Mouse (Mus musculus) neural tube, embryonic 13.5 days (tissue): Measurements from ENCODE around the gene Jakmip3. TPM values are rescaled to one million over a fixed set of nuclear protein-coding genes. Genes with fewer than 3 reads are reported as not detected.

Experiments
- ATAC-seq: fragments of 200-750 bp; cut with Nextera tagmentation; 2 replicates; pipeline ENCODE4 v1.8.0; 2017; ENCODE audit warnings: low read depth, mild to moderate bottlenecking, moderate TSS enrichment, moderate library complexity
- H3K27ac ChIP-seq: fragments of 300-500 bp; sonication (generic); replicated peaks from 2 replicates; pipeline ENCODE4 v1.5.1; 2015; ENCODE audit warnings: moderate library complexity, mild to moderate bottlenecking, inconsistent platforms
- H3K27me3 ChIP-seq: fragments of 300-500 bp; sonication (generic); 2 replicates; pipeline ENCODE4 v1.6.1; 2015; ENCODE audit warnings: mild to moderate bottlenecking, inconsistent platforms
- H3K36me3 ChIP-seq: fragments of 300-500 bp; sonication (generic); 2 replicates; pipeline ENCODE4 v1.6.1; 2015; ENCODE audit warnings: mild to moderate bottlenecking, inconsistent platforms
- H3K4me1 ChIP-seq: fragments of 300-500 bp; sonication (generic); replicated peaks from 2 replicates; pipeline ENCODE4 v1.6.1; 2015; ENCODE audit warnings: inconsistent platforms
- H3K4me2 ChIP-seq: fragments of 300-500 bp; sonication (generic); 2 replicates; pipeline ENCODE4 v1.6.1; 2015; ENCODE audit warnings: inconsistent platforms, mild to moderate bottlenecking, moderate library complexity
- H3K4me3 ChIP-seq: fragments of 300-500 bp; sonication (generic); 2 replicates; pipeline ENCODE4 v1.5.1; 2015; ENCODE audit warnings: mild to moderate bottlenecking, inconsistent platforms
- H3K9ac ChIP-seq: fragments of 300-500 bp; sonication (generic); 2 replicates; pipeline ENCODE4 v1.6.1; 2015; ENCODE audit warnings: moderate library complexity, mild to moderate bottlenecking, inconsistent platforms
- H3K9me3 ChIP-seq: fragments of 300-500 bp; sonication (generic); 2 replicates; pipeline ENCODE4 v1.6.1; 2016; ENCODE audit warnings: inconsistent platforms
- WGBS: fragments of 180-500 bp; shearing (Covaris S2); methylation state at CpG from one replicate; pipeline ENCODE4 v1.1.7; 2015; 5-methylcytosine and 5-hydroxymethylcytosine counted together
- polyA plus RNA-seq: library from polyadenylated mRNA; unstranded; fragments of >200 nt; fragmentation: Nextera tagmentation; extraction: Ambion mirVana; gene quantifications from 2 replicates; pipeline ENCODE4 v1.2.1, GENCODE M21; 2015

Gene Jakmip3
- polyA plus RNA-seq, 1 experiment from 2014 or later = 5.1 TPM

DNA sequence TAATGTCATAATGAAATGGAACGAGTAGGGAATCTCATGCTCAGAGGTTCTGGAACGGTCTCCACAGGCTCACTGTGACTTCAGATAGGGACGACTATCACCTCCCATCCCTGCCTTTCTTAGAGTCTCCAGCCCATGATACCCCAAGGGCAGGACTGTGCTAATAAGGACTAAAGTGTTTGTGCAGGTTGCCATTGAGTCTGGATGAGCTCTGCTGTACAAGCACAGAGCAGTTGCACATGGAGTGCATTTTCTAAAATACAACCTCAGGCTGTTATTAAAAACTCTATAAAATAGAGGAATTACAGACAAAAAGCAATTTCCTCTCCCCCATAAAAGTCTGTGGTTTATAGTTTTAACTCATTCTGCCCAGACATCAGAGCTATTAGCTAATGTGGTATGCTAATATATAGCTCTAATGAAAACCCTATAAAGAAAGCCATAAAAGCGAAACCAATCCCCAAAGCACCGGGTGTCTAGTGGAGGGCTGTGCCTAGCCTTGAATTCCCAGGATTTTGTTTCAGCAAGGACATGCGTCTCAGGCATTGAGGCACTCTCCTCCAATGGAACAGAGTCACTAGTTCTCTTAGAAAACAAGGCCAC lies 72.3 kb downstream of the Jakmip3 start:
- Histone ChIP-seq H3K9me3 (no peaks in the 10 kb centered on the region), H3K4me1 (peaks cover 46% of the 10 kb centered on the region), H3K27me3 (no peaks in the 10 kb centered on the region), H3K27ac (peak overlapping the region; percentile 90), H3K4me3 (no peak overlapping the region), H3K9ac (no peak overlapping the region), H3K4me2 (no peak overlapping the region), H3K36me3 (no peaks in the 10 kb centered on the region)
- peak; percentile 80 for ATAC-seq
- 36% methylated on average over 6 of the region's 6 CpGs for WGBS

DNA sequence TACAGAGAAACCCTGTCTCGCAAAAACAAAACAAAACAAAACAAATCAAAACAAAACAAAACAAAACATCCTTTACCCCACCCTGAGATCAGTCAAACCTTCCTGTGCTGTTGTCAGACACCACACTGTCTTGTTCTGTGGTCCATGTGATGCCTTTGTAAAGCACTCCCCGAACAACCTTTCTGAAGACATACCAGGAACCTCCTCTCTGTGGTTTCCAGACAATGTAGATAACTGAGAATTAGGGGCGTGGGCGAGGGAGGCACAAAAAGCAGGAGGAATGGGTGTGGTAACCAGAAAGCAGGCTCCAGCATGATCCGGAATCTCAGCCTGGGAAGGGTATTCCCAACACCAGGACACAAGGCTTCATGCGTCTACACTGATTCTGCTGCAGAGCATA lies 74.6 kb downstream of the Jakmip3 start:
- Histone ChIP-seq H3K4me1 (peaks cover 30% of the 10 kb centered on the region), H3K9me3 (no peaks in the 10 kb centered on the region), H3K27ac (no peak overlapping the region), H3K36me3 (no peaks in the 10 kb centered on the region), H3K9ac (no peak overlapping the region), H3K27me3 (0 out of 2 replicates have a peak, but pooled peaks cover under 1% of the 10 kb centered on the region), H3K4me2 (no peak overlapping the region), H3K4me3 (no peak overlapping the region)
- 83% methylated on average over 6 of the region's 6 CpGs for WGBS
- no peak for ATAC-seq

DNA sequence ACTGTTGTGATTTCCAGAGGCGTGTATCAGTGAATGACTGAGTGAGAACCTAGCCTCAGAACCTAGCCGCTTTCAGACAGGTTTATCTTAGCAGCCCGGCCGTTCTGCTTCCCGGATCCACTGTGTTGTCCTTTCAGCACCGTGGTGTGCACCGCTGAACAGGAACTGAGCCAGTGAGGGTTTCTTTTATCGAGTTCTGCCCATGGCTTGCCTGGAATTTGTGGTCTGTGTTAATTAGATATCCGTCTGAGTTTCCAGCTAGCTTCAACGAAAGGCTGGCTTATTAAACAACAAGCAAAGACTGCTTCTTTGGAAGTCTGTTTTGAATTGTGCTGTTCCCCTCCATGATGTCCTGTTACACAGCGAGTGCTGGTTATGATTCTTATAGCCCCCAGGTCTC lies 75.8 kb downstream of the Jakmip3 start:
- H3K4me3 ChIP-seq = no peak overlapping the region
- H3K9me3 ChIP-seq = no peaks in the 10 kb centered on the region
- no peak for ATAC-seq
- H3K9ac ChIP-seq = no peak overlapping the region
- H3K4me1 ChIP-seq = peaks cover 32% of the 10 kb centered on the region
- no peak overlapping the region for H3K4me2 ChIP-seq
- H3K27ac ChIP-seq = peak overlapping the region; percentile 49; the same call in 1 of the 2 replicates
- no peaks in the 10 kb centered on the region for H3K36me3 ChIP-seq
- H3K27me3 ChIP-seq = 0 out of 2 replicates have a peak, but pooled peaks cover 3% of the 10 kb centered on the region
- WGBS = 67% methylated on average over 11 of the region's 11 CpGs

DNA sequence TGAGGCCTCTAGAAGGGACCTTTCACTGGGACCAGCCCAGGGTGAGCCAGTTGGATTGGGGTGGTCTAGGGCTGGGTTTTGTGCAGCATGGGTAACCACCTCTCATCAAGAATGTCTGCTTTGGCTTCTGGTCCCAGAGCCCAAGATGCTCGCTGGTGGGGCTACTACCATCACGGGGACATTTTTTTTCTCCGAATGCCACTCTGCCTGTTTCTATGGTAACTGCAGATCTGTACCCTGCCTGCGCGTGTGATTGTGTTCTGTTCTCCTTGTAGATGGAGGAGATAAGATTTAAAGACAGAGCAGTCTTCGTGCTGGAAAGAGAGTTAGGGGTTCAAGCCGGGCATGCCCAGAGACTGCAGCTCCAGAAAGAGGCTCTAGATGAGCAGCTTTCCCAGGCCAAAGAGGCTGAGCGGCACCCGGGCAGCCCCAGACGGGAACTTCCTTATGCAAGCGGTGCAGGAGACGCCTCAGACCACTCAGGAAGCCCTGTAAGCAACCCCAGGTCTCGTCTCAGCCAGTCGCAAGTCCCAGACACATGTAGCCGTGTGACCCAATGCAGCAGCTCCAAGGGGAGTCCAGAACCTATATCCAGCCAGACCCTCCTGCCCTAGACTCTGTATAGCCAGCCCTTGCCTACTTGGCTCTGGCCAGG lies 76.8 kb downstream of the Jakmip3 start:
- no peak overlapping the region for H3K4me3 ChIP-seq

DNA sequence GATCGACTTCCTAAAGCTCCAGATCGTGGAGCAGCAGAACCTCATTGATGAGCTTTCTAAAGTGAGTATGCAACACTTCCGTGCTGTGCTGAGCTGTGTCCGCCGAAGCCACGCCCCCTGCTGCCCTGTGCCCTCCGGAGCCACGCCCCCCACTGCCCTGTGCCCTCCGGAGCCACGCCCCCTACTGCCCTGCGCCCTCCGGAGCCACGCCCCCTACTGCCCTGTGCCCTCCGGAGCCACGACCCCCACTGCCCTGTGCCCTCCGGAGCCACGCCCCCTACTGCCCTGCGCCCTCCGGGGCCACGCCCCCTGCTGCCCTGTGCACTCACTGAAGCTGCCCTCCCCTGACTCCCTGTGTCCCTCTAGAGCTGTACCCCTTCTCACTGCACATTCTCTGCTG lies 80.4 kb downstream of the Jakmip3 start:
- ATAC-seq = no peak
- Histone ChIP-seq H3K9me3 (no peaks in the 10 kb centered on the region), H3K4me2 (no peak overlapping the region), H3K36me3 (no peaks in the 10 kb centered on the region), H3K27ac (no peak overlapping the region), H3K4me1 (peaks cover 13% of the 10 kb centered on the region), H3K4me3 (no peak overlapping the region), H3K27me3 (0 out of 2 replicates have a peak, but pooled peaks cover 3% of the 10 kb centered on the region), H3K9ac (no peak overlapping the region)
- 7% methylated on average over 20 of the region's 20 CpGs for WGBS

More for the DNA sequence above, 76.8 kb downstream of the Jakmip3 start:
- no peak for ATAC-seq
- Histone ChIP-seq H3K4me1 (peaks cover 26% of the 10 kb centered on the region), H3K36me3 (no peaks in the 10 kb centered on the region), H3K9me3 (no peaks in the 10 kb centered on the region), H3K27ac (no peak overlapping the region), H3K4me2 (no peak overlapping the region), H3K27me3 (0 out of 2 replicates have a peak, but pooled peaks cover 3% of the 10 kb centered on the region), H3K9ac (no peak overlapping the region)
- WGBS = 66% methylated on average over 15 of the region's 15 CpGs

DNA sequence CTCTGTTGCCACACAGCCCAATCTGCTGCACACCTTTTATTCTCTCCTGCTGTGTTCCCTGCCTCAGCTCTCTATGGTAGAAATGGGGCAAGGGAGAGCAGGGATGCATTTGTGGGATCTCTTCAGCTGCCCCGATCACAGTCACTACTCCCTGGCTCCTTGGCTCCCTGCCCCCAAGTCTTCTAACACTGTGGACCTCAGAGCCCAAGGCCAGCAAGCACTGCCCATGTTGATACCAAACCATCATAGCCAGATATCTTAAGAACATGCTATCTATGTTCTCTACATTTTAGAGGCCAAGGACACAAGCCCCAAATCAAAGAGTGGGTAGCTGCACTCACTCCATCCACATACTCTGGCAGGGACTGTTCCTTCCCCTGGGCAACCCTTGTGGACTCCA lies 80.8 kb downstream of the Jakmip3 start:
- H3K4me1 ChIP-seq = peaks cover 8% of the 10 kb centered on the region
- no peaks in the 10 kb centered on the region for H3K9me3 ChIP-seq
- H3K27ac ChIP-seq = no peak overlapping the region
- no peak overlapping the region for H3K9ac ChIP-seq
- H3K4me3 ChIP-seq = no peak overlapping the region
- H3K4me2 ChIP-seq = no peak overlapping the region
- H3K36me3 ChIP-seq = no peaks in the 10 kb centered on the region
- no peak for ATAC-seq
- H3K27me3 ChIP-seq = 0 out of 2 replicates have a peak, but pooled peaks cover 3% of the 10 kb centered on the region
- WGBS = 65% methylated on average over 1 of the region's 1 CpGs

DNA sequence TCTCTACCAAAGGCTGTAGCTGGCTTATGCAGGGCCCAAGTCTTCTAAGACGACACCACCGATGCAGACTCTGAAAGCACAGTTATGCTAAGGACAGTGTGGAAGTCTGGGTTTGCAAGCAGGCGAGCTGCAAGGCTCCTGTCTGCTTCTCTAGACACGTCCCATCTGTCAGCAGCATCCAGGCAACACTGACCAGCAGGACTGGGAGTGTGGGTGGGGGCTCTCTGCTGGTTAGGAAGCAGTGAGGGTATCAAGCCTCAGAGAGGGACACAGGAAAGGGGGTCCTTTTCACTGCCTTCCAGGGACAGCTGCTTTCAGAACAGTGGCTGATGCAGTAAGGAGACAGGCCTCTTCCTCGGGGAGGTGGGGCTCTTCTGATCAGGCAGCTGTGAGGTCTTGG lies 86.6 kb downstream of the Jakmip3 start:
- Histone ChIP-seq H3K27ac (no peak overlapping the region), H3K4me1 (no peaks in the 10 kb centered on the region)
- no peak for ATAC-seq

DNA sequence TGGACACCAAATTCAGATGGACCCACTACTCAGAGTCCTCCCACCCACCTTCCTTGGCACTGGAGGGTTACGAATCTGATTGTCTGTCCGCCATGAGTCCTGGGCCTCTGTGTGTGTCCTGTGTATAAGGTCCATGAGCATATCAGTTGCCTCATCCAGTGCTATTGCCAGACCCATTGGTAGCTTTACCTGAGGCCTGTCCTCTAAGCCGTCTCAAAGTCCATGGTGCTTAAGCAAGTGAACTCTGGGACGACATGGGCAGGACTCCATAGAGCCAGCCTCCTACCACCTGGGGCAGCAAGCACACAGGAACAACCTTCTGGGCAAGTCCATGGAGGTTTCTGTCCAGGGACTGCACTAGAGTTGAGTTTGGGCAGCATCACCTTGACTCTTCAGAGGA lies 90.7 kb downstream of the Jakmip3 start:
- Histone ChIP-seq H3K36me3 (no peaks in the 10 kb centered on the region), H3K4me2 (no peak overlapping the region), H3K27ac (no peak overlapping the region), H3K4me3 (no peak overlapping the region), H3K4me1 (no peaks in the 10 kb centered on the region), H3K27me3 (no peaks in the 10 kb centered on the region), H3K9ac (no peak overlapping the region), H3K9me3 (no peaks in the 10 kb centered on the region)
- ATAC-seq = no peak
- WGBS = 92% methylated on average over 4 of the region's 4 CpGs

More for the DNA sequence above, 86.6 kb downstream of the Jakmip3 start:
- Histone ChIP-seq H3K9ac (no peak overlapping the region), H3K4me2 (no peak overlapping the region), H3K9me3 (no peaks in the 10 kb centered on the region), H3K4me3 (no peak overlapping the region), H3K27me3 (no peaks in the 10 kb centered on the region), H3K36me3 (no peaks in the 10 kb centered on the region)
- WGBS = 78% methylated on average over 5 of the region's 5 CpGs

DNA sequence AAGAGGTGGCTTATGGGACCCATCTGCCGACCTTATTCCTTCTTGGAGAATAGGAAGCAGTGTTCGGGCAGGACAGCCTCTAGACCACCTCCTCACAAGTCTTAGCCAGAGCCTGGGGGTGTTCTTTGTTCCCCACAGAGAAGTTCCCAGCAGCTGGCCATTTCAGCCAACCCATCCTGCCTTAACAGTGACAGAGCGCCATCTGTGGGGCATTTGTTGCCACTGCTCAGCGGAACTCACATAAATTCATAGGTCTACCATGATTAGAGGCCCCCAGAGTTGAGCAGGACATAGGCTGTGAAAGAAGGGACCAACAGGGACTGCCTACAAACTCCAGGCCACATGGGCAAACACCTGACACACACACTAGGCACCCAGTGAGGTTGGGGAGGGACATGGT lies 122.9 kb downstream of the Jakmip3 start:
- no peak for ATAC-seq
- H3K4me1 ChIP-seq = 0 out of 2 replicates have a peak, but pooled peaks cover under 1% of the 10 kb centered on the region
- H3K9me3 ChIP-seq = no peaks in the 10 kb centered on the region
- no peak overlapping the region for H3K27ac ChIP-seq
- no peak overlapping the region for H3K4me3 ChIP-seq
- peaks cover 5% of the 10 kb centered on the region; the same call in 1 of the 2 replicates for H3K27me3 ChIP-seq
- H3K36me3 ChIP-seq = no peaks in the 10 kb centered on the region
- H3K4me2 ChIP-seq = no peak overlapping the region
- no peak overlapping the region for H3K9ac ChIP-seq
- 52% methylated on average over 4 of the region's 4 CpGs for WGBS

DNA sequence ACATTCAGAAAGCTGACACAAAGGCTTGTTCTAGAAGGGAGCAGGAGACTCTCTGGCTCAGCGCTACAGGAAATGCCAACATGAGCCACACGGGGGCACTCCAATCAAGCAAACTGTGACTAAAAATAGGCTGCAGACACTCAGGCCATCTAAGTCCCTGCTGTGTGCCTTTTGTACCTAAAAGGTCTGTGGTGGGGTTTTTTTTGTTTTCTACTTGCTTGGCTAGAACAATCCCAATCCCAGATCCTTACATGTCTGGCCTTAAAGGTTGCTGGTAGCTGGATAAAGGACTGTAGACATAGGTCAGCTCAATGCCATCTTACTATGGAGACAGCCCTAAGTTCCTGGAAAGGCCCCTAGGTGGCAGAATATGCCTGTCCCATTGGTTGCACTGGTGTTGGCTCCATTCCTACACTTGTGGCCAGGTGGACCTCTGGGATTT lies 127.7 kb downstream of the Jakmip3 start:
- Histone ChIP-seq H3K9ac (0 out of 2 replicates have a peak overlapping the region, but pooled peaks have one; percentile 46), H3K36me3 (no peaks in the 10 kb centered on the region), H3K9me3 (no peaks in the 10 kb centered on the region), H3K27me3 (peaks cover 5% of the 10 kb centered on the region; the same call in 1 of the 2 replicates), H3K27ac (no peak overlapping the region), H3K4me3 (no peak overlapping the region), H3K4me1 (peaks cover 17% of the 10 kb centered on the region), H3K4me2 (no peak overlapping the region)
- whole genome bisulfite sequencing = 0% methylated on average over 2 of the region's 2 CpGs
- peak; percentile 82 for ATAC-seq

DNA sequence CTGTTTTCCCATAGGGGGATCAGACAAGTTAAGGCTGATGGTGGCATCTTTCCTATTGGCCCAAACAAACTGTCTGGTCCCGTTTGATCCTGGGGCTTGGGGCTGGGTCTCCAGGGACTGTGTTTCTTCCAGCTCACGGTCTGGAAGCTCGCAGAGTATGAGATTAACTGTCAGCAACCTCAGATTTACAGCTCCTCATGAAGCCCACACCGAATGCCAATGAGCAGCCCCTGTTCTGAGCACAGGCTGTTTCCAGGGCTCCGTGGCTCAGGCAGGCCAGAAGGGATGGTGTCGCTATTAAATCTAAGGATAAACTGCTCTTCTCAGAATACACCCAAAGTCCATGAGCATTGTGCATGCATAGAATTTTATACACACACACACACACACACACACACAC lies 133.7 kb downstream of the Jakmip3 start:
- Histone ChIP-seq H3K9ac (no peak overlapping the region), H3K4me1 (peaks cover 69% of the 10 kb centered on the region), H3K27ac (peak overlapping the region; percentile 96), H3K9me3 (no peaks in the 10 kb centered on the region), H3K4me2 (no peak overlapping the region), H3K27me3 (no peaks in the 10 kb centered on the region), H3K36me3 (no peaks in the 10 kb centered on the region), H3K4me3 (no peak overlapping the region)
- ATAC-seq = peak; percentile 57
- 4% methylated on average over 6 of the region's 6 CpGs for WGBS

DNA sequence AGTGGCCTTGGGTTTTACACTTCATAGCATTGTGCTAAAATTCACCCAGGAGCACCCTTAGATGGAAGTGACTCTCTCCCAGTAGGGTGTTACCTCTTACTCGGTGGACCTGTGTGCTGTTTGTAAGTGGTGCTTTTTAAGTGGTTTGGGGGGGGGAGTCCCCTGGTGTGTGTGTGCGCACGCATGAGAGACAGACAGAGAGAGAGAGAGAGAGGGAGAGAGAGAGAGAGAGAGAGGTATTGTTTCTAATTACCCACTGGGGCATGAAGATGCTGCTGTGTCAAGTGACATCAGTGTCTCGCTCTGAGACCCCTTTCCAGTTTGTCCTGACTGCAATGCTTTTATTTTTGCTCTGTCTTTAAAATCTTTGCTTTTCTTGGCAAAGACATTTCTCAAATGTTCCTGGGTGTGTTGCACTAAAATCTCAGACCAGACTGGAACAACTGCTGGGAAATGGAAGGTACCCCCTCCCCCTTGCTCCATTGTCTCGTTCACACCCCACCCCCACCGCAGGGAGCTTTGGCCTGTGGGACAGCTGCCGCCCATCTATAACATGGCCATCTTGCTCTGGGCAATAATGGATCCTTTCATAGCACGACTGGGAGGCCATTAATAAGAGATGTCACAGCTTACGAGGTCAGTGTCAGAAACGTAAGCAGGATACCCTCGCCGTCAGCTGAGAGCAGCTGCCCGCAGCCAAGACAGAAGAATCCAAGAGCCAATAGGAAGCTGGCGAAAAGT lies 134.7 kb downstream of the Jakmip3 start:
- H3K4me3 ChIP-seq = no peak overlapping the region
- no peaks in the 10 kb centered on the region for H3K36me3 ChIP-seq
- H3K9me3 ChIP-seq = no peaks in the 10 kb centered on the region
- H3K27me3 ChIP-seq = no peaks in the 10 kb centered on the region
- ATAC-seq = peak; percentile 54
- peak overlapping the region; percentile 4; the same call in 1 of the 2 replicates for H3K4me2 ChIP-seq
- H3K4me1 ChIP-seq = peaks cover 71% of the 10 kb centered on the region
- 11% methylated on average over 14 of the region's 14 CpGs for WGBS
- H3K9ac ChIP-seq = peak overlapping the region; percentile 57
- H3K27ac ChIP-seq = peak overlapping the region; percentile 96
